Mouse (Mus musculus) kidney, adult 2 months (tissue): ENCODE measurements around the gene Mindy4.

Experiments
- CTCF ChIP-seq: fragments of 200-500 bp; conservative IDR thresholded peaks from 2 replicates; pipeline ENCODE4 v1.5.1; 2011; ENCODE audit warnings: low read depth, mild to moderate bottlenecking, control low read depth, low read length, moderate library complexity, mixed read lengths; ENCODE audit not compliant: insufficient read depth, insufficient read length
- POLR2A ChIP-seq: fragments of 200-500 bp; IDR thresholded peaks from one replicate; pipeline ENCODE4 v1.6.1; 2011; ENCODE audit warnings: low read depth, low read length, control low read depth

DNA sequence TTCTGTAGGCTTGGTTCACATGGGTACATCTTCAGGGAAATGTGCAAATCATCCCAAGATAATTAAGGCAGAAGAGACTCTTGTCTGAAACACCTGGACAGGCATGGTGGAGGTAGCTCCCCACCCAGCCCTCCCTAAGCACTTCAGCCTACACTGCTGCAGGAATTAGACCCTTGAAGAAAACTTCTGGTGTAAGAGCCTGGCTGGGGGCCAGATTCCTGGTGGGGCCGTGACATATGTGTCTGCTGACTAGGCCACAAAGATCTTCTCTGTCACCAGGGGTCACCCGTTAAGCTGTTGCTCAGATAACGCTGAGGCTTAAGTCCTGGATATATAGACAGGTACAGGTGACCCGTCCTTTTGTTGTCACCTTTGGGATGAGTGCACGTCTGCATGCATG, 70.3 kb downstream of the Mindy4 start:
- TF ChIP-seq CTCF (no peak), POLR2A (no peak)
